Mouse (Mus musculus) spleen, postnatal 14 days (tissue): Measurements from ENCODE around the gene Pawr.
"Not testable (repeated sequence)": the region's sequence is repeated elsewhere in the genome, so short reads cannot be mapped to it uniquely, and the experiment has no call there.

ENCODE experiments used
- DNase-seq, 2 experiments: peaks; one replicate each; pipeline ENCODE4 v3.0.0; 2021 to 2022; ENCODE audit warnings: low spot score in 2 of 2

Pawr gene

DNA sequence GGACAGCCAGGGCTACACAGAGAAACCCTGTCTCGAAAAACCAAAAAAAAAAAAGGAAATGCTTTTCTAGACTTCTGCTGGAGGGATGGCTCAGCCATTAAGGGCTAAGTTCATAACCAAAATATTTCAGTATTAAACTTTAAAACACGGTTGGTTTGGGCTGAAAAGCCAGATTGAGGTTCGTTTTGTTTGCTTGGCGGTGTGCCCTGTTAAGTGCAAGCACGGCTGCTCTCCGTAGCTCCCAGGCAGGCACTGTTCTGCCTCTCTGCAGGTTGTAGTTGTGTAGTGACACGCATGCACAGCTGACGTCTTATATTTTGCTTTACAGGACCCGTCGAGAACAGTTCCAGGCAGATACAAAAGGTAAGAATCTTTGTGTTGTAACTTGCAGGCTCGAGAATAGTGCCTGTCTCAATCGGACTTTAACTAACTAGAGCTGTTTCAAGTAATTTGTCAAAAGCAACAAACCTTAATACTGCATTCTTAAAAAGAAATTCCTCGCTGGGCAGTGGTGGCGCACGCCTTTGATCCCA, 59.5 kb downstream of the Pawr start:
- DNase-seq: no peak

DNA sequence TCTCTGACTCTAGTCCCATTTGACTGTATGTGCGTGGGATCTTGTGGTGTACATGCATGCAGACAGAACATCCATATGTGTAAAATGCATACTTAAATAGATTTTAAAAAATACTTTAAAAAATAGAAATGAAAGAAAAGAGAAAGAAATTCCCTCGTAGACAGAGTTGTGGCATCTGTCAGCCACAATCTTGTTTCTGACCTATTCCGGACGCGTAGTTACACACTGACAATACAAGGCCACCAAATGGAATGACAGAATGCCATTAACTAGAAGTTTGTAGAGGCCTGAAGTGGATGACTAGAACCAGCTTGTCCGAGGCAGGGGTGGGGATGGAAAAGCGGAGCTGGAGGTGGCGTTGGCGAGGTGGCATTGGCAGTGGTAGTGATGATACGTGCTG, 60.2 kb downstream of the Pawr start:
- no peak for DNase-seq

GRCm38 (mm10) chr10:108394306-108394705, 62.4 kb downstream of the Pawr start:
- no peak for DNase-seq

- no peak for DNase-seq
Observed at GRCm38 (mm10) chr10:108395229-108395628, 63.3 kb downstream of the Pawr start.

DNA sequence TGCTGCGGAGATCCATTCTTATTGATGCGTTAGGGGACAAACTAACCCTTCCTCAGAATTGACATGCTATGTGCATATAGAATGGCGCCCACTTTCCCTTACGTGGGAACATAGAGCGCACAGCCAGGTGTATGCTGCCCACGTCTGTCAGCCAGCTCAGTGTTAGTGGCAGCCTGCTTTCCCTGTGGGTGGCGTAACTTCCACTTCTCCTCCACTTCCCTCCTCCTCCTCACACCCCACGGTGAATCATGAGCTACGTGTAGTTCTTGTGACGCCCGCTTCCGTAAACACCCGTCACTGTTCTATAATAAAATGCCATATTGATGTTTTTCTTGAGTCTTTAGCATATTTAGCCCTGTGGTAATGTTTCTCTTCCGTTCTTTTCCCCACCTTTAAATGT, 63.7 kb downstream of the Pawr start:
- no peak for DNase-seq

GRCm38 (mm10) chr10:108402751-108403150, 70.8 kb downstream of the Pawr start:
- no peak for DNase-seq

DNA sequence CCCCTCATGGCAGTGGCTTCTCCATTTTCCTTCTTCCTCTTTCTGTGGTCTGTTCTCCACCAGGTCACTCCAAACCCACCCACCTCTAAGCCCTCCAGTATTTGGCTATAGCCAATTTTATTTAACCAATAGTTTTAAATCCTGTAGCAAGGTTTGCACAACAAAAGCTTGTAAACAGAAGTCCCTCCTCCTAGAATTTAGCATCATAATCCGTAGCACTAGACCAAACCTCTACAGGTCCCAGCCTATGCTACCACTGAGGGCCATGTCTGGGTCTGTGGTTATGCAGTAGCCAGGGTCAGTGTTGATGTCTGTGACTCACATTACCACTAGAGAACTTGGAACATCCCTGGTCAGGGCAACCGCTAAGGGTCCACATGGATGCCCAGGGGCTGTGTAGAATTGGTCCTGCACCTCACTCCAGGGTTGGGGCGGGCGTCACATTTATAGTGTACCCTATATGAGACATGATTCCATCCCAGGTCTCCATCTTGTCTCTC, 71.5 kb downstream of the Pawr start:
- no peak for DNase-seq

DNA sequence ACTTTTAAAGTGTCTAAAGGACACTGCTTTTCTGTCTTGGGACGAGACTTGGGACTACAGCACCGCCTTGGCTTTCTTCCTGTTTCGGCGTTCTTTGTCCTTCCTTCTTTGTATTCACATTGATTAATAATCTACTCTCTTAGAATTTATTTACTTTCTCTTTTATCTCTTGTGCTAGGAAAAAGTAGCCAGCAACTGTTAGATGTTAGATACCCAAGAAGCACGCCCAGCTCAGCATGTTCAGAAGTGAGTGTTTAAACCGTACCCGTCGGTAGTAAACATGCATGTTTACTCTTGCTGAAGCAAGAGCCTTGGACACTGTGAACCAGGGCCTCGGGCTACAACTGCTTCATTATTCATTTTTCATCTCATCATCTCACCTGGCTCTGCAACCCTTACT, 72.2 kb downstream of the Pawr start:
- no peak for DNase-seq

- no peak for DNase-seq
Observed at GRCm38 (mm10) chr10:108405076-108405475, 73.2 kb downstream of the Pawr start.

DNA sequence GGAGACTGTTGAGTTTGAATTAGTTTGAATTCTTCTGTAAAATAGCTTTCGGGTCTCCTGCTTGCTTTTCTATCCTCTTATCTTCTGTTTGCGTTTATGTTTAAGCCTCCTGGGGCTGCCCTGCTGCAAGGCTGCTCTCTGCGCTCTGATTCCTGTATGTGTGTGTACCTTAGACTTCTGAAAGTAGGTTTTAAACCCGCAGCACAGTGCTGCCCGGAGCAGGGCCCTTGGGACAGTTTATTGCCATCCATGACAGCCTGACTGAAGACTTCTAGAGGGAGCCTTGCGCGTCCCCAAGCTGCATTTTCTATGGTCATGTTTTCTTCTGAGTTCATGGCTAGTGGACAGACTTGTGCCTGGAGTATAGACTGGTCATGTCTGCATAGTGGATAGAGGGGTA, 74.0 kb downstream of the Pawr start:
- DNase-seq: no peak

- DNase-seq: no peak
Observed at GRCm38 (mm10) chr10:108406798-108407754, 75.2 kb downstream of the Pawr start.

DNA sequence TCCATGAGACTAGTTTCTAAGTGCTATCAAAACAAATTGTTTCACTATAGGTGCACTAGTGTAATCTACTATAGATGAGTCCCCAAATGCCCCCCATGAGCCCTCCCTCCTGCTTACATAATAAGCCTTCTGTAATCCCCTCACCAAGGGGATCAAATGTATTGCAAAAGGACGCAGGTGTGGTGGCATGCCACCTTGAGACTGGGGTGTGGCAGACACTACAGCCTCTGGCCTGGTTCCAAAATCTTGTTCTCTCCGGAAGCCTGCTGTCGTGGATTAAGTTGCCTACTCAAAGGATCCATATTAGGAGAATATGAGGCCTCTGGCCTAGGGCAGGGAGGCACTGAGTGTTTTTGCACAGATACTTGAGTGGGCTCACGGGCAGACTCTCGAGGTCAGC, 76.1 kb downstream of the Pawr start:
- DNase-seq: no peak

DNA sequence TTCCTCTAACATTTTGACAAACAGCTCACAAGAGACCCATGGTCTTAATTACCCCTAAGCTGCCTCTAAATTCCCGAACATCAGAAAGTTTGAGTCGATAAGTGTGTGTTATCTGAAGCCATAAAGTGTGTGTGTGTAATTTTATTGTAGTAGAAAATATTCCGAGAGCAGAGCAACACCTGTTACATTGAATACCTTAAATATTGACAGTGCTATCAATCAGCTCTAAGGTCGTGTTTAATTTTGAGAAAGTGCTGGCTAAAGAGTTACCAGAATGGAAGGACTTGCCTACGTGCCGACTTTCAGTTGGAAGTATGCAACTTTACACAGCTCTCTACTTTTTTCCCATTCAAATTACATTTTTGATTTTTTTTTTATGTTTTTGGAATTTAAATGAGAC, 76.5 kb downstream of the Pawr start:
- no peak for DNase-seq

GRCm38 (mm10) chr10:108408986-108409385, 77.1 kb downstream of the Pawr start:
- no peak for DNase-seq

DNA sequence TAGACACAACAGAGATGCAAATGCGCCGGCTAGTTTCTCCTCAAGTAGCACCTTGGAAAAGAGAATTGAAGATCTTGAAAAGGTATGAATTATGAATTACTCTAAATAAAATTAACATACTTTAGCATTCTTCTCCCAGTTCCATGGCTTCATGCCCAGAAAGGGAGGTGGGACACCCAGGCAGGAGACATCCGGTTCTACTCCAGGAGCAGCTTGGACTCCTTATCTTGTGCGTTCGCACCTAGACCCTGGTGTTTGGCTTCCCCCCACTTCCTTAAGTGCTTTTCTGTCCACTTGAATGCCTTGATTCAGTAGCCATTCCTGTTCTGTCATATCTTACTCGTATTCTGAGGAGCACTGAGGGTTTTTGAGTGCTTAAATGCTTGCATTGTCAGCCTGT, 77.6 kb downstream of the Pawr start:
- DNase-seq: no peak

GRCm38 (mm10) chr10:108414936-108415635, 83.2 kb downstream of the Pawr start:
- DNase-seq: no peak

DNA sequence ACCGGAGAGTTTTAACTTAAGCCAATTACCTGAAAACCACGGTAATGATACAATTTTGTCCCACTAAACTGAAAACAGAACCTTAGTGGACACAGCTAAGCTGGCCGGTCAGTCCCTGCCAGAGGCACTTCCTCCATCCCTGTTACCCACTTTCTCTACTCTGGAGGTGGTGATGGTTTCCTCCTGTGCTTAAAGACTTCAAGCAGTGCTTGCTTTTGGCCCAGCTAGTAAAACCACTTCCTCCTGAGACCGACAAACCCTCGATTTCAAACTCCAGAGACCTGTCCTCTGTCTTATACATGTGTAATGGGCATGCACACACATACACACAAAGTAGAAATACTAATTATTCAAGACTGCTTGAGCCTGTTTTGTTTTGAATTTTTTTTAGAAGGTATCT, 85.5 kb downstream of the Pawr start:
- no peak for DNase-seq

- DNase-seq: no peak
Observed at GRCm38 (mm10) chr10:108430553-108430952, 98.6 kb downstream of the Pawr start.

GRCm38 (mm10) chr10:108432194-108432593, 100.3 kb downstream of the Pawr start:
- no peak for DNase-seq

- DNase-seq: no peak
Observed at GRCm38 (mm10) chr10:108433976-108434375, 102.1 kb downstream of the Pawr start.

- no peak for DNase-seq
Observed at GRCm38 (mm10) chr10:108435616-108436015, 103.7 kb downstream of the Pawr start.

GRCm38 (mm10) chr10:108436365-108436764, 104.4 kb downstream of the Pawr start:
- DNase-seq: no peak

DNA sequence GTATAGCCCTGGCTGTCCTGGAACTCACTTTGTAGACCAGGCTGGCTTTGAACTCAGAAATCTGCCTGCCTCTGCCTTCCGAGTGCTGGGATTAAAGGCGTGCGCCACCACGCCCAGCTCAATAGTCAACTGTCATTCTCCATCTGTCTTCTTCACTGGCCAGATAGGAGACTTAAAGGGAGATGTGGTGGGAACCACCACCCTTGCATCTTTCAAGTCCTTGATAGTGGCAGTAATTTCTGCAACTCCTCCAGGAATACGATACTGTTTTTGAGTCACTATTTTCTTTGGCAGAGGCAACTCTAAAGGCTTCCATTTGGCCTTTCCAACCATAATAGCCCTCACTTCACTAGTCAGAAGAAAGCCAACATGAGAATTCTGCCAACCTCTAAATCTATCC, 108.3 kb downstream of the Pawr start:
- DNase-seq: not testable (repeated sequence)
